Mouse (Mus musculus): Measurements from ENCODE around the gene Mlst8. TPM values are rescaled to one million over a fixed set of nuclear protein-coding genes. Genes with fewer than 3 reads are reported as not detected.
A peak's percentile ranks its signal among the peaks of the same experiment; 100 is the strongest.
"Not testable (repeated sequence)": the region's sequence is repeated elsewhere in the genome, so short reads cannot be mapped to it uniquely, and the experiment has no call there.

The Mlst8 gene
- total RNA-seq, 2 experiments from 2014 or later = 36.0 to 44.9 TPM

GRCm38 (mm10) chr17:24426471-24427169 lies 52.3 kb downstream of the Mlst8 start, which contains the start of gene Eci1:
TSS of gene Eci1 (plus strand) at chr17:24426641.
- Histone ChIP-seq H3K4me3 (peak within 1 kb of the TSS; percentile 71), H3K27ac (peak within 1 kb of the TSS; percentile 93)
- peak; percentile 87 to 94 for DNase-seq (ENCODE audit: low spot score in 2 of 2)
- TF ChIP-seq CTCF (conservative IDR thresholded peaks at IDR 0.05) = no peak

GRCm38 (mm10) chr17:24425905-24426304 lies 53.0 kb downstream of the Mlst8 start:
- no peak for TF ChIP-seq CTCF (conservative IDR thresholded peaks at IDR 0.05)
- Histone ChIP-seq H3K4me3 (peak overlapping the region; percentile 71; the same call in 1 of the 2 replicates), H3K27ac (peak overlapping the region; percentile 93)
- DNase-seq (ENCODE audit: low spot score in 2 of 2) = no peak

GRCm38 (mm10) chr17:24425326-24425725 lies 53.6 kb downstream of the Mlst8 start:
- not testable (repeated sequence) for DNase-seq (ENCODE audit: low spot score in 2 of 2); H3K27ac ChIP-seq; H3K4me3 ChIP-seq

- DNase-seq (ENCODE audit: low spot score in 2 of 2) = no peak
- TF ChIP-seq CTCF (conservative IDR thresholded peaks at IDR 0.05) = no peak
- Histone ChIP-seq H3K27ac (no peak overlapping the region), H3K4me3 (no peak overlapping the region)
These were observed 54.4 kb downstream of the Mlst8 start for GRCm38 (mm10) chr17:24424489-24424888.

Other genes starting within 250 kb of the Mlst8 start
- gene Ccnf, start 227.6 kb downstream of the Mlst8 start, total RNA-seq (2021) = 1 to 10 TPM; 4.6 to 6.2 TPM
- gene Abca17, start 128.0 kb downstream of the Mlst8 start, total RNA-seq (2021) = 1 to 10 TPM in 1 of 2 experiments, under 1 TPM in 1; 0.69 to 1.2 TPM
- gene Abca3, start 127.1 kb downstream of the Mlst8 start, total RNA-seq (2021) = 10 to 100 TPM; 64.6 to 66.9 TPM
- gene Rnps1, start 64.5 kb downstream of the Mlst8 start, total RNA-seq (2021) = 100 to 1,000 TPM; 127 to 134 TPM
- 10 to 100 TPM; 30.7 to 35.5 TPM for gene Eci1, start 52.4 kb downstream of the Mlst8 start, total RNA-seq (2021)
- gene Dnase1l2, start 36.0 kb downstream of the Mlst8 start, total RNA-seq (2021) = 10 to 100 TPM in 1 of 2 experiments, 1 to 10 TPM in 1; 5.4 to 10.7 TPM
- 10 to 100 TPM; 34.0 to 39.4 TPM for gene E4f1, start 8.8 kb downstream of the Mlst8 start, total RNA-seq (2021)
- 10 to 100 TPM; 58.2 to 62.7 TPM for gene Pgp, start 8.7 kb downstream of the Mlst8 start, total RNA-seq (2021)
- gene Bricd5, start 5.2 kb downstream of the Mlst8 start, total RNA-seq (2021) = 1 to 10 TPM; 2.0 to 2.3 TPM
- gene Caskin1, start 9.5 kb upstream of the Mlst8 start, total RNA-seq (2021) = 100 to 1,000 TPM; 153 to 158 TPM
- 10 to 100 TPM; 87.9 to 95.5 TPM for gene Traf7, start 48.9 kb upstream of the Mlst8 start, total RNA-seq (2021)
- gene Rab26, start 55.1 kb upstream of the Mlst8 start, total RNA-seq (2021) = 10 to 100 TPM; 78.2 to 82.2 TPM
- gene Pkd1, start 70.8 kb upstream of the Mlst8 start, total RNA-seq (2021) = 10 to 100 TPM; 87.0 to 93.3 TPM
- 100 to 1,000 TPM; 192 to 223 TPM for gene Tsc2, start 153.6 kb upstream of the Mlst8 start, total RNA-seq (2021)
- 1 to 10 TPM; 6.2 to 6.8 TPM for gene Nthl1, start 153.6 kb upstream of the Mlst8 start, total RNA-seq (2021)
- 10 to 100 TPM; 41.9 to 44.1 TPM for gene Slc9a3r2, start 171.2 kb upstream of the Mlst8 start, total RNA-seq (2021)
- gene Npw, start 179.4 kb upstream of the Mlst8 start, total RNA-seq (2021) = 1 to 10 TPM; 2.0 to 2.3 TPM
- 10 to 100 TPM; 36.6 to 43.9 TPM for gene Zfp598, start 190.6 kb upstream of the Mlst8 start, total RNA-seq (2021)
- 100 to 1,000 TPM; 146 to 155 TPM for gene Syngr3, start 210.9 kb upstream of the Mlst8 start, total RNA-seq (2021)
- gene Gfer, start 217.1 kb upstream of the Mlst8 start, total RNA-seq (2021) = 10 to 100 TPM; 22.3 to 22.4 TPM
- 1 to 10 TPM; 3.3 to 3.4 TPM for gene Noxo1, start 217.2 kb upstream of the Mlst8 start, total RNA-seq (2021)
- gene Tbl3, start 228.6 kb upstream of the Mlst8 start, total RNA-seq (2021) = 10 to 100 TPM; 30.9 to 32.8 TPM
- gene Rnf151, start 239.0 kb upstream of the Mlst8 start, total RNA-seq (2021) = under 1 TPM in 1 of 2 experiments, not detected in 1; 0.56 TPM
- 100 to 1,000 TPM; 302 to 315 TPM for gene Rps2, start 239.0 kb upstream of the Mlst8 start, total RNA-seq (2021)
- gene Ndufb10, start 245.4 kb upstream of the Mlst8 start, total RNA-seq (2021) = 100 to 1,000 TPM; 210 to 227 TPM
- gene Rpl3l, start 248.7 kb upstream of the Mlst8 start, total RNA-seq (2021) = under 1 TPM; 0.38 to 0.61 TPM

Measured in layer of hippocampus, adult 2 months (tissue).